Mouse (Mus musculus): ENCODE data around the gene Cxcl17.

GRCm38 (mm10) chr7:25436704-25437103 lies 24.0 kb upstream of the Cxcl17 start:
- TF ChIP-seq CTCF (IDR thresholded peaks at IDR 0.05; ENCODE audit: insufficient read depth, low read length) = no peak
- TF ChIP-seq POLR2A (IDR thresholded peaks at IDR 0.05; ENCODE audit: borderline replicate concordance, extremely low read depth, low read depth, low read length) = no peak
